Mouse (Mus musculus) c-Kit-positive CD71-negative TER-119-negative erythroid progenitor cells, embryonic 14.5 days (primary cell): ENCODE measurements around the gene Gga2.

Experiments used
- DNase-seq: peaks from one replicate; pipeline ENCODE4 v3.0.0-alpha.2; 2013; ENCODE audit warnings: low read depth

Gene Gga2

DNA sequence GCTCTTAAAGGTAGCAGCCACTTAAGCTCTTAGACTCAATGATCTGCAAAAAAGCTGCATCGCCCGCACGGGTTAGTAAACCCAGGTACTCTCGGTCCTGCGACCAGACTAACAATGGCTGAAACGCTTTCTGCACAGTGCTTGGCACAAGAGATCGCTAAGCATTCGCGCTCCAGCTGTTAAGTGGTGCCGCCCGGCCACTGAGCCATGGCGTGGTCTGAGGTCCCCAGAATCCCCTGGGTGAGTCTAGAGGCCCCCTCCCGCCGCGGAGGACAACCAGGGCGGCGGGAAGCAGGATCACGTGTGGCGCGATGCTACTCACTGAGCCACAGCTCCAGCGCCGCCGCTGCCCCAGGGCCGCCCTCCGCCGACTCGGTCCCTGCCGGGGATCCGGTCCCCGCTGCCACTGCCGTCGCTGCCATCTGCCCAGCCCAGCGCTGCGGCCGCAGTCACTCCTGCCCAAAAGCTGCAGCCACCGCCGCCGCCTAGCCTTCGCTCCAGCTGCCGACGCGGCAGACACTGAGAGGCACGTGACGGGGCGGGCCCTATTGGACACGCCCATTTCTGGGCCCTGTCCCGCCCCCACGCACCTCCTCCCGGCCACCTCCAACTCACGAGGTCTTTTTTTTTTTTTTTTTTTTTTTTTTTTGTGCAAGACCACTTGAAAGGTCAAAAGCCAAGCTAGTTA lies at the start of gene Gga2:
Gene Gga2 (minus strand): TSS at position 556 of the 688 bp plus-strand sequence.
- peak; percentile 70 for DNase-seq

DNA sequence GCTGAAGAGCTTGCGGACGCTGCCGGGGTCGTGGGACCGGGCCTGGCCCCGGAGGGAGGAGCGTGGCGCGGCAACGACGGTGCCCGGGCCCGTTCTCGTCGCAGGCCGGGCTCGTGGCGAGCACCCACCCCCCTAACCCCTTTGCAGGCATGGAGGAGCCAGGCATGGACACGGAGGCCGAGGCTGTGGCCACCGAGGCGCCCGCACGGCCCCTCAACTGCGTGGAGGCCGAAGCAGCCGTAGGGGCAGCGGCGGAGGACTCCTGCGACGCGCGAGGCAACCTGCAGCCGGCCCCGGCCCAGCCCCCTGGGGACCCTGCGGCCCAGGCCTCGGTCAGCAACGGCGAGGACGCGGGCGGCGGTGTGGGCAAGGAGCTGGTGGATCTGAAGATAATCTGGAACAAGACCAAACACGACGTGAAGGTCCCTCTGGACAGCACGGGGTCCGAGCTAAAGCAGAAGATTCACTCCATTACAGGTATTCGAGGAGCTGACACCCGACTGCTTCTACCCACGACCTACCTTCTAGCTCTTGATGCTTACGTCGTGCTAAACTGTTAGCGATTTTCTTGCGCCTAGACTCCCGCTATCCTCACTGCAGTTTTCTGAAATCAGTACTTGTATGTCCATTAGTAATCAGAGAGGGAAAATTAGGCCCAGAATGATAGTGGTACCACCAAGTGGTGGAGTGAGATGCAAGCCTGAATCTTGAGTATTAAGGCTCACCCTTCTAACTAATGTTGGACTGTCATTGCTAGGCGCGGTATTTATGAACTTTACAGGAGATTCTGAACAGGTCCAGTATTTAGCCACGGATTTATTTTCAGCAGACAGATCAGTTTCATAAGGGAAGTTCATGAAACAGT lies 46.7 kb upstream of the Gga2 start:
- no peak for DNase-seq

DNA sequence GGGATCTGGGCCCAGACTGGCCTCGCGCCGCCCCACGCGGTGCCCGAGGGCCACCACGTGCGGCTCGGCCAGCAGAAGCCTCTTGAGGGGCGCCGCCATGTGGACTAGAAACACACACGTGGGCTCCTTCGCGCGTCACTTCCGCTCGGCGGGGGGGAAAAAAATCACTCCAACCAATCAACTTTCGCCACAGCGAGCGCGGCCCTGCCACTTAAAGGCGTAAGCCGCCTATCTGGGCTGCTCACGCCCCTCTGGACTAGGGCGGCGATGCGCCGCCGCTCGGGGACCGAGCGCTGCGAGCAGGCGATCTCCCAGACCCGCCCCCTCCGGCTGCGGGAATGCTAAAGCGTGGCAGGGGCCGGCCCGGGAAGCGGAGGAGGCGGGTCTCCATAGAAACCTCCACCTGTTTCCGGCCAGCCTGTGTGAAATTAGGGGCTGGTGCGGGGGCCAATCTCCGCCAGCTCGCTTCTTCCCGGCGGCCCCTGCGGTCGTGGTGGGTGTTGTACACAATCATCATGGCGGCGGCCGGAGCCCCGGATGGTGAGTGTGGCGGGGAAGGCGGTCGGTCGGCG lies 46.0 kb upstream of the Gga2 start, which contains the start of the genes Ubfd1 and Ears2:
Gene Ubfd1 (plus strand): TSS at position 231 of the 572 bp plus-strand sequence.
Gene Ears2 (minus strand): TSS at position 319 of the 572 bp plus-strand sequence.
- peak; percentile 93 for DNase-seq

- no peak for DNase-seq
Observed at GRCm38 (mm10) chr7:122066102-122066944, 45.3 kb upstream of the Gga2 start.

GRCm38 (mm10) chr7:122065656-122066055 lies 44.6 kb upstream of the Gga2 start:
- DNase-seq = no peak

GRCm38 (mm10) chr7:122056633-122057032 lies 35.6 kb upstream of the Gga2 start:
- DNase-seq = no peak

GRCm38 (mm10) chr7:122050834-122051233 lies 29.8 kb upstream of the Gga2 start:
- no peak for DNase-seq

DNA sequence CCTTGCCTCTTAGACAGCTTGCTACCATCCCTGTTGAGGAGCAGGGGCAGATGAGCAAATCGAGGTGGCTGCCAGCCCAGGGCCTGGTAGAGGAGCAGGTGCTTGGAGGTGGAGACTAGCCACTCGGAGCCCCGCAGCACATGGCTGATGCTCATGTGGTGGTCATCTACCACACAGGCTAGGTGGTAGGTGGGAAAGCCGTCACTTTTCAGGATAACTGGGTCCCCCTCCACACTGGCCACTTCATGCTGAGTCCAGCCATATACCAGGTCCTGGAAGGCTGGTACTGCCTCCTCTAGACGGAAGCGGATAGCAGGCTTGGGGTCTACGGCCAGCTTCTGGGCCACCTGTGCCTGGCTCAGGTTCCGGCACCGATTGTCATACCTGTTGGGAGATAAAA lies 27.2 kb upstream of the Gga2 start:
- no peak for DNase-seq

- no peak for DNase-seq
Observed at GRCm38 (mm10) chr7:122046813-122047212, 25.8 kb upstream of the Gga2 start.

DNA sequence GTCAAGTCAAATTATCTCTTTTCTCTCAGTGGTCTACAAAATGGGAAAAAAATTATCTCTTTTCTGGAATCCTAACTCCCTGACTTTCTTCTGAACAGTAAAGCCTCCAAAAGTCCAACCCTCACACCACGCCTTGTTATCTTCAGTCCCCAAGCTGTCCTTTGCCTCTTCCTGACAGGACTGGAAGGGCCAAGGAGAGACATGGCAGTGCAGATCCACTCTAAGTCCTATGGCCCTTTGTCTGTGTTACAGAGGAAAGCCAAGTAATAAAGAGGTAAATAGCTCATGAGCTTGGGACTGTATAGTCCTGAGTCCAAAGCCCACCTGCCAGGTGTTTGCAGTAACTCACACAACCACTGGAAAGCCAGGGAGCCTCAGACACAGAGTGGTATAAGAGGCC lies 24.7 kb upstream of the Gga2 start:
- DNase-seq = no peak

- no peak for DNase-seq
Observed at GRCm38 (mm10) chr7:122045181-122045634, 24.2 kb upstream of the Gga2 start.

DNA sequence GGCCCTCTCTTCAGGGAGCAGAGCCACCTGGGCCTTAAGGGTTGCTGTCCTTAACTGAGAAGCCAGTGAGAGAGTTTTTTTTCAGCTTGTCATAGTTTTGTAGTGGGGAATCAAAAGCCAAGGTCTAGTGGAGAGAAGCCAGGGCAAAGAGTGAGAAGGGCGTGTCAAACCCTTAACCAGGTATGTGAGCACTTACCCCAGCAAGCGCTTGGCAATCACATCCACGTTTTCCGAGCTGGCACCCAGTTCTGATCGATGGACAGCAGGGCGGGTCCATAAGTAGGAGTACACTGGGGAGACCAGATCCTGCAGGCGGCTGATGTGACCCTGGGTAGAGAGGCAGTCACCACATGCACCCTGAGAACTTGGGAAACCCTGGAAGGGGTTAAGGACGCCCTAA lies 23.1 kb upstream of the Gga2 start:
- DNase-seq = no peak

GRCm38 (mm10) chr7:122034348-122034747 lies 13.3 kb upstream of the Gga2 start:
- DNase-seq = no peak

DNA sequence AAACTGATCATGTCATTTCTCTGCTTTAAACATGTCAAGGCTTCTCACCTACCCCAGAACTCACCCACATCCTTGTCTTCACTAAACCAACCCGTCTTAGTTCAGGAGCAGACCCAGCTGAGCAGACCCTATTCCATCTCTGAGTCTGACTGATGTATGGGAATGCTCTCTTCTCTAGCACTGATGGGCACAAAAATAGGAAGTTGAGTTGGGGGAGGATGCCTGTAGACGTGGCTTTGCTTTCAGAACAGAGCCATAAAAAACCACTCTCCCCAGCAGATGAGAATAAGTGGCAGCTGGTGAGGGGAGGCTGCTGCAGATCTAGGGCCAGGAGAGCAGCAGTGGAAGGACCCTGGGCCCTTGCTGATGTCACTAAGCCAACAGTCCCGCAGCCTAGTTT lies 12.3 kb upstream of the Gga2 start:
- no peak for DNase-seq

DNA sequence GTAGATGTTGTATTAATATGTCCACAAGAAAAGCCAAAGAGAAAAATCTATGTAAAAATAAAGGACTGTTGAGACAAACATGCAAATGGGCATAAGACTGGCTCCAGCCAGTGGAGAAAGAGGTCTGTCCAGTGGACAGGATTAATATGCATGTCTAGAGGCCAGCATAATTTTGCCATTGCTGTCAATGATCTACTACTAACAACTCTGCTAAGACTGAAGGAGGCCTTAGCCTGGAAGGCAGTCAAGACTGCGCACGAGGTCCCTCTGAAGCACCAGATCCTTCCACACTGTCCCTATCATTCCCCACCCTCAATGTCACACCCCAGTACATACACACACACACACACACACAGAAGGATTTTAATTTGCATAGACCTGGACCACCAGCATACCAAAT lies 1.1 kb upstream of the Gga2 start:
- DNase-seq = no peak

- no peak for DNase-seq
Observed at GRCm38 (mm10) chr7:122020273-122020666, 752 bp downstream of the Gga2 start.

DNA sequence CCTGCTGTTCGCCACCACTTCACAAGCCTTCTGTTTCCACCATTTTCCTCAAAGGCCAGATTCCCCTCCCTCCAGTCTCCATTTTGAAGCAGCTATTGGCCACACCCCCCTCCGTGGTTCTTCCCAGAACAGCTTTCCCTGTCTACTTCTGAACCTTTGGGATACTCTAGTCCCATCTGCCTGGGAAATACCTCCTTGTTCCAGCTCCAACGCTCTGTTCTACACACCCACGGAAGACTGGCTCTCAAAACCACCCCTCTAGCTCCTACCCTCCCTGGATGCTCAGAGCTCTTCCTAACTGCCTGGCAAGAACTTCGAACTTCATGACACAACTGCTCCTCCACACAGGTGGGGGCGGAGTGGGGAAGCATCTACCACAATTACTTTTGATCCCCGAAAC lies 2.0 kb downstream of the Gga2 start:
- DNase-seq = no peak

DNA sequence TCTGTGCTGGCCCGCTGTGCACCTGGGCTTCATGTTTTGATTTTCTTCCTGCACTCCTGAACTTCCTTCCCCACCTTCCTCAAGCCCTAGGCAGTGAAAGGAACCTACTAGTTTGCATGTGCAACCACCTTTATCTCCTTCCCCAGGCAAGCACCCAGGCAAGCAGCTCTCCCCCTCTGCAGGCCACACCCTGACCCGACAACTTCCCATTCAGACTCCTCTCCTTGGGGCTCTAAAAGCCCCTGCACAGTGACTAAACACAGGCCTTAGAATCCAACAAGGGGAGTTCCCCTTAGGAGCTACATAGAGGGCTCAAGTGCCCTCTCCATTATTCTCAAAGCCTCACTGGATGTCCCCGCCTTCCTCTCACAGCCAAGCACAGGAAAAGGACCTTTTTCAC lies 2.8 kb downstream of the Gga2 start:
- DNase-seq = peak; percentile 47

DNA sequence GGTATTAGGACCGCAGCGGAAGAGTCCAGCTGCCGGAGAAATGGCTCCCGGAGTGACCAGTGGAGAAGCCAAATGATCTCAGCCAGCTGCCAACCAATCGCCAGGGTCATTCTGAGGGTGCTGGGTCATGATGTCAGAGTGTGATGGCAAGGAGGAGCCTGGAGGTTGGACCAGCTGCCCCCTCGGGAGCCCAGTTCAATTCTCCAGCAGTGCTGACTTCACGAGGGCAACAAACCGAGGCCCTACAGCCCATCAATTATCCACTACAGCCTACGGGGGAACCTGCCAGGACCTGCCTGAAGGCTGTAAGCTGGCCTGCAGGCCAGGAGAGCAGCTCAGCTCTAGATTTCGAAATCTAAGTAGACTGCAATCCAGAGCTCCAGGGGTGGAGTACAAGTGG lies 5.3 kb downstream of the Gga2 start:
- no peak for DNase-seq

- no peak for DNase-seq
Observed at GRCm38 (mm10) chr7:122015105-122015504, 5.9 kb downstream of the Gga2 start.

GRCm38 (mm10) chr7:122012949-122013348 lies 8.1 kb downstream of the Gga2 start:
- no peak for DNase-seq

DNA sequence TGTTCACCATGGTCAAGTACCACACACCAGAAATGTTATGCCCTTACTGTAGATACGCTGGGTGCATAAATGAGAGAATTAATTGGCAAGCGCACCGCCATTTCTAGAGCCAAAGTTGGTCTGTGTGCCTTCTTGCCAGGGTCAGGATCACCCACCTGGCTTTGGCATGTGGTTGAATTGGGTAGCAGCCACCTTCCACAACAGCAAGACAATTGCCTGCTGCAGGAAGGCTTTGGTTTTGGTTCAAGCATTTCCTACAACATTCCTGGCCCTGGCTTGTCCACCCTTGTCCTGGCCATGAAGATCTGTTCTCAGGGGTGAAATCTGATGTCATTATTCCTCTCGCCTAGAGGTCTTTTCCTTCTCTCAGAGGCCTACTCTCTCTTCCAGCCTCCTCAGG lies 8.7 kb downstream of the Gga2 start:
- no peak for DNase-seq
